Mouse (Mus musculus): ENCODE measurements around the gene Washc2. TPM values are rescaled to one million over a fixed set of nuclear protein-coding genes. Genes with fewer than 3 reads are reported as not detected.
A peak's percentile ranks its signal among the peaks of the same experiment; 100 is the strongest.
"Not testable (repeated sequence)": the region's sequence is repeated elsewhere in the genome, so short reads cannot be mapped to it uniquely, and the experiment has no call there.

The Washc2 gene
- polyA plus RNA-seq, 1 experiment from 2014 or later, result 12.3 TPM

DNA sequence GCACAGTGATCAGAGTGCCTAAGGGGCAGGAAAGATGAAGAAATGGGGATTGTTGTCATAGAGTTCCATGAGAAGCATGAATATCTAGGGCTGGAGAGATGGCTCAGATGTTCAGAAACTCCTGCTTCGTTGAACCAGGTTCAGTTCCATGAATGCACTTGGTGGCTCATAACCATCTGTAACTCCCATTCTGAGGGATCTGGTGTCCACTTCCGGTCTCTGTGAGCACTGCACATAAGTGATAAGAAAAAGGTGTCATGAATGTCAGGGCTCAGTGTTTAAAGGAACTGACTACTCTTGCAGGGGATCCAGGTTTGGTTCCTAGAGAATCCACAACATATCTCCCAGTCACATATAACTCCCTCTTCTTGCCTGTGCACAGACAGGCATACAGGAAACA is 8.2 kb upstream of the Washc2 start:
- no peak overlapping the region for H3K4me2 ChIP-seq (ENCODE audit: low read depth, low read length)
- H3K36me3 ChIP-seq (replicated peaks; ENCODE audit: insufficient read depth, low read length), result no peaks in the 10 kb centered on the region
- 42% methylated on average over 2 of the region's 2 CpGs for WGBS (ENCODE audit: insufficient replicate concordance)
- H3K27me3 ChIP-seq (ENCODE audit: insufficient read depth, low read length), result no peaks in the 10 kb centered on the region
- no peaks in the 10 kb centered on the region for H3K9me3 ChIP-seq (ENCODE audit: low read length)
- H3K4me1 ChIP-seq (ENCODE audit: insufficient read depth), result 0 out of 2 replicates have a peak, but pooled peaks cover 3% of the 10 kb centered on the region
- H3K27ac ChIP-seq (ENCODE audit: low read depth), result no peak overlapping the region
- no peak for DNase-seq
- ATAC-seq, result no peak
- H3K4me3 ChIP-seq (ENCODE audit: low read depth, low read length), result no peak overlapping the region
- TF ChIP-seq EP300 (IDR thresholded peaks at IDR 0.05; ENCODE audit: low read depth), result no peak
- no peak for TF ChIP-seq CTCF (IDR thresholded peaks at IDR 0.05; ENCODE audit: low read depth)
- H3K9ac ChIP-seq (replicated peaks), result no peak overlapping the region

DNA sequence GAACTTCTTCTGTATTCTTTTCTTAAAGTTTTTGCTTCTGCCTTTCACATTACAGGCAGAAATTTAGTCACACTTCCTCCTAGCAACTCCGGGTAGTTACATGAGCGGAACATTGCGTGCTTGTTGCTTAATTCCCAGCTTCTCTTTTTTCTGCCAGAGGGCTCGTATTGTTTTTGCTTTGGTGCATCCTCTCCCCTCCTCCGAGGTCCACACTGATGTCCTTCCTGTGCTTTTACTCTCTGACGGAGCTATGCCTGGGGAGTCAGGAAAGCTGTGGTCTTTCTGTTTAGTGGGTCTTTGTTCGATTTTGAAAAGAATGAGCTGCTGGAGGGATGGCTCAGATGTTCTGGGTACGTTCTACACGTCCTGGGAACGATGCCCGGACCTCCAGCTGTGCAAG is 19.9 kb downstream of the Washc2 start:
- peak overlapping the region; percentile 78 for H3K27ac ChIP-seq (ENCODE audit: low read depth)
- WGBS (ENCODE audit: insufficient replicate concordance), result 53% methylated on average over 11 of the region's 11 CpGs
- peak; percentile 58 for TF ChIP-seq EP300 (IDR thresholded peaks at IDR 0.05; ENCODE audit: low read depth)
- no peak for TF ChIP-seq CTCF (IDR thresholded peaks at IDR 0.05; ENCODE audit: low read depth)
- H3K4me1 ChIP-seq (ENCODE audit: insufficient read depth), result no peaks in the 10 kb centered on the region
- H3K9me3 ChIP-seq (ENCODE audit: low read length), result no peaks in the 10 kb centered on the region
- no peak overlapping the region for H3K4me3 ChIP-seq (ENCODE audit: low read depth, low read length)
- no peak overlapping the region for H3K9ac ChIP-seq (replicated peaks)
- peaks cover 50% of the 10 kb centered on the region for H3K36me3 ChIP-seq (replicated peaks; ENCODE audit: insufficient read depth, low read length)
- DNase-seq (peak; percentile 44), ATAC-seq (peak; percentile 35; the same call in 1 of the 2 replicates)
- peak overlapping the region; percentile 31 for H3K4me2 ChIP-seq (ENCODE audit: low read depth, low read length)
- H3K27me3 ChIP-seq (ENCODE audit: insufficient read depth, low read length), result no peaks in the 10 kb centered on the region

GRCm38 (mm10) chr6:116228785-116229525 is 21.1 kb downstream of the Washc2 start:
- no peaks in the 10 kb centered on the region for H3K9me3 ChIP-seq (ENCODE audit: low read length)
- ATAC-seq, result peak; percentile 64; the same call in 1 of the 2 replicates
- H3K4me2 ChIP-seq (ENCODE audit: low read depth, low read length), result peak overlapping the region; percentile 36
- 49% methylated on average over 12 of the region's 12 CpGs for WGBS (ENCODE audit: insufficient replicate concordance)
- H3K27me3 ChIP-seq (ENCODE audit: insufficient read depth, low read length), result no peaks in the 10 kb centered on the region
- H3K4me3 ChIP-seq (ENCODE audit: low read depth, low read length), result no peak overlapping the region
- 0 out of 2 replicates have a peak overlapping the region, but pooled peaks have one; percentile 4 for H3K9ac ChIP-seq (replicated peaks)
- no peaks in the 10 kb centered on the region for H3K4me1 ChIP-seq (ENCODE audit: insufficient read depth)
- peak; percentile 94 for TF ChIP-seq CTCF (IDR thresholded peaks at IDR 0.05; ENCODE audit: low read depth)
- no peak for TF ChIP-seq EP300 (IDR thresholded peaks at IDR 0.05; ENCODE audit: low read depth)
- DNase-seq, result peak; percentile 79
- peaks cover 48% of the 10 kb centered on the region for H3K36me3 ChIP-seq (replicated peaks; ENCODE audit: insufficient read depth, low read length)
- H3K27ac ChIP-seq (ENCODE audit: low read depth), result peak overlapping the region; percentile 55; the same call in 1 of the 2 replicates

GRCm38 (mm10) chr6:116234821-116235220 is 27.0 kb downstream of the Washc2 start:
- not testable (repeated sequence) for DNase-seq
- WGBS (ENCODE audit: insufficient replicate concordance), result 75% methylated on average over 2 of the region's 2 CpGs

DNA sequence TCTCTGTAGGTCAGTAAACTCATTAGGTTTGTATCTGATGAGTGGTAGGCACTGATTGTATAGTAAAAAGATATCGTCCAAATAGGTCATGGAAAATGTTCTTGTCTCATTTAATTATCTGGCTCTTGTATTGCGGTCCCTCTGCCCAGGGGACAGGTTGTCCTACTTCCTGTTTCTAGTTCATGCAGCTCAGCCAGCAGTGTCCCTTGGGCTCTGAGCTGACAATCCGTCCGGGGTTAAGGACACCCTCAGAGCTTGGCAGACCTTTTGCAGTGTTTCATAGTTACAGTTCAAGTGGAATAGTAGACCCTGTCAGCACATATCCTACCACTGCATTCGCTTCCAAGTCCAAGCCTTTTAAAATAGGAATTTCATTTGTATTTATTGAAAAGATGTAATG is 27.5 kb downstream of the Washc2 start:
- Histone ChIP-seq H3K4me2 (ENCODE audit: low read depth, low read length) (no peak overlapping the region), H3K9me3 (ENCODE audit: low read length) (no peaks in the 10 kb centered on the region), H3K27ac (ENCODE audit: low read depth) (no peak overlapping the region), H3K4me3 (ENCODE audit: low read depth, low read length) (no peak overlapping the region), H3K9ac (replicated peaks) (no peak overlapping the region), H3K27me3 (ENCODE audit: insufficient read depth, low read length) (no peaks in the 10 kb centered on the region), H3K36me3 (replicated peaks; ENCODE audit: insufficient read depth, low read length) (peaks cover 44% of the 10 kb centered on the region), H3K4me1 (ENCODE audit: insufficient read depth) (no peaks in the 10 kb centered on the region)
- DNase-seq, result no peak
- TF ChIP-seq CTCF (IDR thresholded peaks at IDR 0.05; ENCODE audit: low read depth) (no peak), EP300 (IDR thresholded peaks at IDR 0.05; ENCODE audit: low read depth) (no peak)
- ATAC-seq, result no peak
- 88% methylated on average over 5 of the region's 5 CpGs for WGBS (ENCODE audit: insufficient replicate concordance)

More at GRCm38 (mm10) chr6:116234821-116235220, 27.0 kb downstream of the Washc2 start:
- not testable (repeated sequence) for H3K4me3 ChIP-seq (ENCODE audit: low read depth, low read length); H3K4me2 ChIP-seq (ENCODE audit: low read depth, low read length); H3K9ac ChIP-seq (replicated peaks); H3K27ac ChIP-seq (ENCODE audit: low read depth); H3K9me3 ChIP-seq (ENCODE audit: low read length); H3K4me1 ChIP-seq (ENCODE audit: insufficient read depth); H3K27me3 ChIP-seq (ENCODE audit: insufficient read depth, low read length); ATAC-seq
- peaks cover 44% of the 10 kb centered on the region for H3K36me3 ChIP-seq (replicated peaks; ENCODE audit: insufficient read depth, low read length)

DNA sequence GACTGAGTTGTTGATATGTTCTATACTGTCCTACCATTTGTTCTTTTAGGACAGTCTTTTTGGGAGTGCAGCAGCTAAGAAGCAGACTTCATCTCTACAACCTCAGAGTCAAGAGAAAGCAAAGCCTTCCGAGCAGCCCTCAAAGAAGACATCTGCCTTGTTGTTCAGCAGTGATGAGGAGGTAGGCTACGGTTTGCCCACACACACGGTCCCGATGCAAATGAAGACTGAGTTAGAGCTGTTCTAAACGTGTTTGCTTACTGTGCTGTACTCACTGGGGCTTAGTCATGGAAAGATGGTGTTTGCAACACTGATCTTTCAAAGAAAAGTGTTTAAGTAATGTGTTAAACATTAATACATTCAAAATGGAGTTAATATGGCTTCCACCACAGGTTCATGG is 30.2 kb downstream of the Washc2 start:
- Histone ChIP-seq H3K36me3 (replicated peaks; ENCODE audit: insufficient read depth, low read length) (peaks cover 39% of the 10 kb centered on the region), H3K27ac (ENCODE audit: low read depth) (no peak overlapping the region), H3K4me2 (ENCODE audit: low read depth, low read length) (no peak overlapping the region), H3K27me3 (ENCODE audit: insufficient read depth, low read length) (no peaks in the 10 kb centered on the region), H3K4me1 (ENCODE audit: insufficient read depth) (no peaks in the 10 kb centered on the region), H3K9ac (replicated peaks) (no peak overlapping the region), H3K9me3 (ENCODE audit: low read length) (no peaks in the 10 kb centered on the region), H3K4me3 (ENCODE audit: low read depth, low read length) (no peak overlapping the region)
- ATAC-seq (no peak), DNase-seq (no peak)
- 78% methylated on average over 5 of the region's 5 CpGs for WGBS (ENCODE audit: insufficient replicate concordance)
- no peak for TF ChIP-seq CTCF (IDR thresholded peaks at IDR 0.05; ENCODE audit: low read depth)
- TF ChIP-seq EP300 (IDR thresholded peaks at IDR 0.05; ENCODE audit: low read depth), result no peak

All from liver, postnatal 0 days (tissue).